Mouse (Mus musculus) hindbrain, embryonic 16.5 days (tissue): ENCODE results near the gene Luc7l2. TPM values are rescaled to one million over a fixed set of nuclear protein-coding genes. Genes with fewer than 3 reads are reported as not detected.
A peak's percentile ranks its signal among the peaks of the same experiment; 100 is the strongest.

Experiments
- ATAC-seq: fragments of 200-750 bp; cut with Nextera tagmentation; 2 replicates; pipeline ENCODE4 v1.8.0; 2017; ENCODE audit warnings: moderate TSS enrichment, moderate library complexity
- H3K27ac ChIP-seq: fragments of 300-500 bp; sonication (generic); 2 replicates; pipeline ENCODE4 v1.5.1; 2014; ENCODE audit warnings: low read depth, mild to moderate bottlenecking, control low read depth, low read length, moderate library complexity
- H3K27me3 ChIP-seq: fragments of 300-500 bp; sonication (generic); replicated peaks from 2 replicates; pipeline ENCODE4 v1.6.1; 2014; ENCODE audit warnings: low read length; ENCODE audit not compliant: control insufficient read depth, insufficient read depth
- H3K36me3 ChIP-seq: fragments of 300-500 bp; sonication (generic); 2 replicates; pipeline ENCODE4 v1.6.1; 2014; ENCODE audit warnings: mild to moderate bottlenecking, low read length, moderate library complexity, mixed read lengths; ENCODE audit not compliant: control insufficient read depth, insufficient read depth
- H3K4me1 ChIP-seq: fragments of 300-500 bp; sonication (generic); 2 replicates; pipeline ENCODE4 v1.6.1; 2014; ENCODE audit warnings: low read depth, low read length; ENCODE audit not compliant: control insufficient read depth, insufficient read depth
- H3K4me2 ChIP-seq: fragments of 300-500 bp; sonication (generic); 2 replicates; pipeline ENCODE4 v1.6.1; 2014; ENCODE audit warnings: mild to moderate bottlenecking, low read length, control low read depth, moderate library complexity
- H3K4me3 ChIP-seq: fragments of 300-500 bp; sonication (generic); 2 replicates; pipeline ENCODE4 v1.5.1; 2014; ENCODE audit warnings: mild to moderate bottlenecking, low read length, control low read depth, moderate library complexity
- H3K9ac ChIP-seq: fragments of 300-500 bp; sonication (generic); 2 replicates; pipeline ENCODE4 v1.6.1; 2014; ENCODE audit warnings: low read depth, mild to moderate bottlenecking, control low read depth, low read length, moderate library complexity
- H3K9me3 ChIP-seq: fragments of 300-500 bp; sonication (generic); 2 replicates; pipeline ENCODE4 v1.6.1; 2014; ENCODE audit warnings: mild to moderate bottlenecking, low read length, moderate library complexity; ENCODE audit not compliant: control insufficient read depth
- WGBS: fragments of 180-500 bp; shearing (Covaris S2); extraction: QIAGEN DNeasy Blood & Tissue Kit; methylation state at CpG from one replicate; pipeline ENCODE4 v1.1.7; 2014; 5-methylcytosine and 5-hydroxymethylcytosine counted together
- polyA plus RNA-seq: library from polyadenylated mRNA; unstranded; fragments of >200 nt; fragmentation: Nextera tagmentation; extraction: Ambion mirVana; gene quantifications from 2 replicates; pipeline ENCODE4 v1.2.1, GENCODE M21; 2015

Gene Luc7l2
- 31.9 and 33.5 TPM in 2 replicates for polyA plus RNA-seq

GRCm38 (mm10) chr6:38551062-38551988 is at the start of gene Luc7l2:
Gene Luc7l2, plus strand, starts transcription at chr6:38551334.
- under 1% methylated on average over 86 of the region's 98 CpGs for WGBS
- peak within 1 kb of the TSS; percentile 81 for H3K4me2 ChIP-seq
- H3K4me3 ChIP-seq: peak within 1 kb of the TSS; percentile 67
- H3K27me3 ChIP-seq: no peaks in the 10 kb centered on the region
- H3K27ac ChIP-seq: peak within 1 kb of the TSS; percentile 99
- H3K9me3 ChIP-seq: no peaks in the 10 kb centered on the region
- ATAC-seq: peak; percentile 88
- H3K9ac ChIP-seq: peak within 1 kb of the TSS; percentile 90
- no peaks in the 10 kb centered on the region for H3K36me3 ChIP-seq
- peaks cover 12% of the 10 kb centered on the region for H3K4me1 ChIP-seq

GRCm38 (mm10) chr6:38512096-38512495 is 39.0 kb upstream of the Luc7l2 start:
- Histone ChIP-seq H3K4me2 (no peak overlapping the region), H3K4me1 (no peaks in the 10 kb centered on the region), H3K36me3 (no peaks in the 10 kb centered on the region; the same call in 1 of the 2 replicates), H3K9ac (no peak overlapping the region), H3K9me3 (no peaks in the 10 kb centered on the region), H3K27me3 (no peaks in the 10 kb centered on the region), H3K27ac (no peak overlapping the region), H3K4me3 (no peak overlapping the region)
- no peak for ATAC-seq
- 98% methylated on average over 1 of the region's 1 CpGs for WGBS

- no peak overlapping the region for H3K4me3 ChIP-seq
- H3K9me3 ChIP-seq: no peaks in the 10 kb centered on the region
- H3K4me2 ChIP-seq: no peak overlapping the region
- no peak for ATAC-seq
- no peaks in the 10 kb centered on the region for H3K27me3 ChIP-seq
- no peaks in the 10 kb centered on the region for H3K4me1 ChIP-seq
- no peak overlapping the region for H3K9ac ChIP-seq
- no peak overlapping the region for H3K27ac ChIP-seq
- H3K36me3 ChIP-seq: no peaks in the 10 kb centered on the region; the same call in 1 of the 2 replicates
These were observed 38.3 kb upstream of the Luc7l2 start for GRCm38 (mm10) chr6:38512830-38513229.

- Histone ChIP-seq H3K36me3 (no peaks in the 10 kb centered on the region; the same call in 1 of the 2 replicates), H3K4me3 (no peak overlapping the region), H3K27ac (no peak overlapping the region), H3K4me1 (no peaks in the 10 kb centered on the region), H3K27me3 (no peaks in the 10 kb centered on the region), H3K9me3 (no peaks in the 10 kb centered on the region), H3K9ac (no peak overlapping the region), H3K4me2 (no peak overlapping the region)
- ATAC-seq: no peak
- WGBS: 89% methylated on average over 4 of the region's 4 CpGs
These were observed 35.9 kb upstream of the Luc7l2 start for GRCm38 (mm10) chr6:38515201-38515600.

GRCm38 (mm10) chr6:38523851-38524250 is 27.3 kb upstream of the Luc7l2 start:
- no peaks in the 10 kb centered on the region for H3K36me3 ChIP-seq
- H3K4me1 ChIP-seq: no peaks in the 10 kb centered on the region
- H3K27ac ChIP-seq: no peak overlapping the region
- no peak overlapping the region for H3K4me3 ChIP-seq
- no peak overlapping the region for H3K9ac ChIP-seq
- H3K9me3 ChIP-seq: no peaks in the 10 kb centered on the region
- ATAC-seq: no peak
- WGBS: 25% methylated on average over 8 of the region's 8 CpGs
- H3K27me3 ChIP-seq: no peaks in the 10 kb centered on the region
- no peak overlapping the region for H3K4me2 ChIP-seq

GRCm38 (mm10) chr6:38531211-38531820 is 19.8 kb upstream of the Luc7l2 start:
- Histone ChIP-seq H3K27ac (no peak overlapping the region), H3K9ac (no peak overlapping the region), H3K4me1 (peaks cover 11% of the 10 kb centered on the region), H3K4me2 (no peak overlapping the region), H3K27me3 (no peaks in the 10 kb centered on the region), H3K4me3 (no peak overlapping the region), H3K9me3 (no peaks in the 10 kb centered on the region), H3K36me3 (no peaks in the 10 kb centered on the region)
- WGBS: 72% methylated on average over 5 of the region's 5 CpGs
- ATAC-seq: no peak

GRCm38 (mm10) chr6:38532500-38533420 is 18.4 kb upstream of the Luc7l2 start:
- no peaks in the 10 kb centered on the region for H3K27me3 ChIP-seq
- no peaks in the 10 kb centered on the region for H3K36me3 ChIP-seq
- H3K9me3 ChIP-seq: no peaks in the 10 kb centered on the region
- peak overlapping the region; percentile 84 for H3K4me2 ChIP-seq
- peak overlapping the region; percentile 78 for H3K4me3 ChIP-seq
- H3K27ac ChIP-seq: peak overlapping the region; percentile 90
- peak overlapping the region; percentile 73 for H3K9ac ChIP-seq
- ATAC-seq: peak; percentile 46
- 6% methylated on average over 25 of the region's 25 CpGs for WGBS
- H3K4me1 ChIP-seq: peaks cover 12% of the 10 kb centered on the region

GRCm38 (mm10) chr6:38533428-38534405 is 17.4 kb upstream of the Luc7l2 start, which contains the start of gene Fmc1:
Gene Fmc1, plus strand, starts transcription at chr6:38533502.
- Histone ChIP-seq H3K9me3 (no peaks in the 10 kb centered on the region), H3K9ac (peak within 1 kb of the TSS; percentile 90)

More at GRCm38 (mm10) chr6:38533428-38534405, 17.4 kb upstream of the Luc7l2 start, which contains the start of gene Fmc1:
- Histone ChIP-seq H3K27me3 (no peaks in the 10 kb centered on the region), H3K4me1 (peaks cover 12% of the 10 kb centered on the region), H3K36me3 (no peaks in the 10 kb centered on the region), H3K4me2 (peak within 1 kb of the TSS; percentile 84), H3K27ac (peak within 1 kb of the TSS; percentile 99), H3K4me3 (peak within 1 kb of the TSS; percentile 78)
- 6% methylated on average over 41 of the region's 41 CpGs for WGBS
- peak; percentile 92 for ATAC-seq
